ENCODE assay signal across 8 mouse cellular contexts in the genomic region with DNA sequence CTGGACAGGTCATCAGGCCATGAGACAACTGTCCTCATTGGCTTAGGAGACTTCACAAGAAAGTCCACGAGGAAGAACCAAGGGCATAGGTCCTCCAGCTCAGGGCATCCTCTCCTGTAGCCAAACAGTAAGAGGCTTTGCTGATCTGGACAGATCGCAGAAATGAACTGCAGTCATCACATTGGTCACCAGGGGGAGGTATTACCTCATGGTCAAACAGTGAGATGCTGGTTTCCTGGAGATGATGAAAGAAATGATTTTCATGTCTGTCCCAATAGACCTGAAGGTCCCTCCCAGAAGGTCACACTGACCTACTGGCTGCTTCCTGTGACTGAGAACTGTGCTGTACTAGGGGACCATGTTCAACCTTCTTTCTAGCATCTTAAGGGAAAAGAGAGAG. TPM values are rescaled to one million over a fixed set of nuclear protein-coding genes. Genes with fewer than 3 reads are reported as not detected.
DNase-seq lines count a peak whose midpoint lies in the region; ATAC-seq and TF ChIP-seq lines count a peak whose summit lies in the region.

No protein-coding gene starts in this region.

- H3K4me1 ChIP-seq in liver, adult 2 months (ENCODE audit: control insufficient read depth, insufficient read depth, low read length), result no peaks in the 10 kb centered on the region
- H3K4me1 ChIP-seq in liver, embryonic 11.5 days (replicated peaks; ENCODE audit: control insufficient read depth, insufficient read depth, low read length), result no peaks in the 10 kb centered on the region
- peaks cover 37% of the 10 kb centered on the region for H3K4me1 ChIP-seq in G1E (ENCODE audit: insufficient read depth, low read depth, low read length)

- peak; percentile 19 for DNase-seq in liver, adult 2 months (ENCODE audit: extremely low read depth, low read depth, low spot score)
- no peak for DNase-seq in liver, embryonic 11.5 days (ENCODE audit: low spot score)
- no peak for DNase-seq in G1E (ENCODE audit: low spot score)
- peak; percentile 73 for DNase-seq in adrenal gland, postnatal 14 days
- DNase-seq in fibroblast of lung, adult 2 months (ENCODE audit: low read depth), result peak; percentile 6
- DNase-seq in lung, postnatal 36 days, result peak; percentile 26
- no peak for DNase-seq in gastrocnemius, postnatal 25 days

- peaks cover 13% of the 10 kb centered on the region for H3K9me3 ChIP-seq in liver, embryonic 11.5 days (ENCODE audit: control insufficient read depth, low read length)
- no peaks in the 10 kb centered on the region for H3K9me3 ChIP-seq in G1E (replicated peaks)

- no peaks in the 10 kb centered on the region for H3K36me3 ChIP-seq in liver, adult 2 months (ENCODE audit: control insufficient read depth, insufficient read depth, low read length)
- H3K36me3 ChIP-seq in liver, embryonic 11.5 days (ENCODE audit: control insufficient read depth, insufficient read depth, low read length), result no peaks in the 10 kb centered on the region
- no peaks in the 10 kb centered on the region for H3K36me3 ChIP-seq in G1E (replicated peaks)

- WGBS in liver, adult 2 months, result 21% methylated on average over 2 of the region's 2 CpGs
- 30% methylated on average over 2 of the region's 2 CpGs for WGBS in liver, embryonic 11.5 days

- H3K27ac ChIP-seq in liver, adult 2 months (replicated peaks; ENCODE audit: insufficient read depth, low read depth, low read length), result no peak overlapping the region
- no peak overlapping the region for H3K27ac ChIP-seq in liver, embryonic 11.5 days (ENCODE audit: low read depth, low read length)

- TF ChIP-seq CTCF in liver, adult 2 months (IDR thresholded peaks at IDR 0.05; ENCODE audit: low read depth, low read length), result 0 out of 2 replicates have a peak, but pooled peaks have one; percentile 8
- peak; percentile 71 for TF ChIP-seq CTCF in G1E (IDR thresholded peaks at IDR 0.05; ENCODE audit: low read depth, low read length)

- H3K9ac ChIP-seq in liver, adult 2 months (ENCODE audit: low read depth, low read length), result no peak overlapping the region
- no peak overlapping the region for H3K9ac ChIP-seq in liver, embryonic 11.5 days (ENCODE audit: low read depth, low read length)

- no peak overlapping the region for H3K4me2 ChIP-seq in liver, embryonic 11.5 days

- ATAC-seq in liver, embryonic 11.5 days (replicated peaks; ENCODE audit: low FRiP score), result no peak
- ATAC-seq in G1E (ENCODE audit: extremely low read depth, insufficient number of reproducible peaks, low FRiP score, poor library complexity, severe bottlenecking), result peak; percentile 63
- ATAC-seq in frontal cortex, adult (ENCODE audit: low TSS enrichment), result no peak

- H3K27me3 ChIP-seq in liver, adult 2 months (ENCODE audit: control insufficient read depth, insufficient read depth, low read length), result no peaks in the 10 kb centered on the region
- H3K27me3 ChIP-seq in liver, embryonic 11.5 days (replicated peaks; ENCODE audit: control insufficient read depth, insufficient read depth, low read length), result no peaks in the 10 kb centered on the region
- no peaks in the 10 kb centered on the region; the same call in 1 of the 2 replicates for H3K27me3 ChIP-seq in G1E (ENCODE audit: insufficient read depth, low read length)

- H3K4me3 ChIP-seq in liver, adult 2 months (ENCODE audit: insufficient read depth, low read depth, low read length), result no peak overlapping the region
- no peak overlapping the region for H3K4me3 ChIP-seq in liver, embryonic 11.5 days (ENCODE audit: low read depth, low read length)
- no peak overlapping the region for H3K4me3 ChIP-seq in G1E (ENCODE audit: low read depth, low read length)

- TF ChIP-seq POLR2A in liver, adult 2 months (IDR thresholded peaks at IDR 0.05; ENCODE audit: extremely low read depth, insufficient read depth, low read length), result no peak

- no peaks in the 10 kb centered on the region for H3K79me2 ChIP-seq in liver, adult 2 months (ENCODE audit: control insufficient read depth, insufficient read depth, low read length)

RNA-seq across cellular contexts. Expression of gene Ceacam3, which starts 5.6 kb away (rescaled TPM):
- not detected in 2 replicates for total RNA-seq in liver, adult 2 months (2014; rRNA removed)
- not detected in 2 replicates for polyA plus RNA-seq in liver, adult 2 months (2012; rRNA removed)
- not detected in 2 replicates for polyA plus RNA-seq in liver, embryonic 11.5 days (2014; fragmentation: Nextera tagmentation; extraction: Ambion mirVana)
- total RNA-seq in G1E (2014; fragmentation: Nextera tagmentation) (not detected in 2 replicates), G1E (2017) (0.29 and 0.44 TPM in 2 replicates)
- polyA plus RNA-seq in G1E (2012), result 0.02 TPM in 1 of 2 replicates, not detected in the other
- not detected in 2 replicates for total RNA-seq in adrenal gland, postnatal 14 days (2021)
- not detected for total RNA-seq in gastrocnemius, postnatal 25 days (2021)

RNA-seq across cellular contexts. Expression of gene Psg29, which starts 47.6 kb away (rescaled TPM):
- not detected in 2 replicates for total RNA-seq in liver, adult 2 months (2014; rRNA removed)
- polyA plus RNA-seq in liver, adult 2 months (2012; rRNA removed), result not detected in 2 replicates
- not detected in 2 replicates for polyA plus RNA-seq in liver, embryonic 11.5 days (2014; fragmentation: Nextera tagmentation; extraction: Ambion mirVana)
- total RNA-seq in G1E (2014; fragmentation: Nextera tagmentation) (not detected in 2 replicates), G1E (2017) (0.06 and 0.11 TPM in 2 replicates)
- not detected in 2 replicates for polyA plus RNA-seq in G1E (2012)
- not detected in 2 replicates for total RNA-seq in adrenal gland, postnatal 14 days (2021)
- not detected for total RNA-seq in gastrocnemius, postnatal 25 days (2021)

Comparison
In these comparisons a context has a peak if more than half of its experiments do, and no peak if none do; other contexts are left out.
1. DNase-seq: peak in liver, adult 2 months (single experiment), adrenal gland, postnatal 14 days (single experiment), fibroblast of lung, adult 2 months (single experiment) and lung, postnatal 36 days (single experiment); none in liver, embryonic 11.5 days (single experiment), G1E (single experiment) and gastrocnemius, postnatal 25 days (single experiment).